Mouse (Mus musculus) heart, postnatal 10 days (tissue): ENCODE measurements at regions not wholly inside any gene's neighbourhood (a gene's known extent, or its start where the extent isn't known, plus 50 kb on each side); places are given as distances from the start of the nearest gene placed in this dataset.

ENCODE experiments used
- DNase-seq, 2 experiments: peaks; one replicate each; pipeline ENCODE4 v3.0.0; 2021
- intact Hi-C: fragments of 180-260 bp; cut with DNase I; formaldehyde crosslinking; loops from one replicate; pipeline ENCODE4 v1.15.1; 2025

DNA sequence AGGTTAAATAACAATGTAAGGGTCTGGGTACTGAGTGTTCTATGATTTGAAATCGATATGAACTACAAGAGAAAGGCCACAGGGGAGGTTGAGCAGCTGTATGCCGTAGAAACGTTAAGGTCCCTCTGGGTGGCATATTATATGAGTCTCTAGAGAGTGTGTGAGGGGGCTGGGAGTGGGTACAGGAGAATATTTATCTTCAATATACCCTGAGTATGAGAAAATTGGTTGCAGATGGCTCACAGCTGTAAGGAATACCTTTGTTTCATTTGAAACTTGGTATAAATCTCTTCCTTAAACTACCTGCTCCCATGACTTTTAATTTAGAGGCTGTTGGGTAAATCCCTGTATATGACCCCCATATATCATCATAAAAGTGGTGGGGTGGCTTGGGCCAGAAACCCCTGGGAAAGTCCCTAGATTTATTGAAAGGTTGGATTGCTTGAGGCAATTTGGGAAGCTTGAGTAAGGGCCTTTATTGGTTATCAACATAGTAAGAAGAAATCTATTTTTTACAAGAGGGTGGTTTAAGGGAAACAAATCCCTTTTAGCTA lies 128.7 kb upstream of the Prkg2 start:
- no peak for DNase-seq
- intact Hi-C loops = no loop called here

DNA sequence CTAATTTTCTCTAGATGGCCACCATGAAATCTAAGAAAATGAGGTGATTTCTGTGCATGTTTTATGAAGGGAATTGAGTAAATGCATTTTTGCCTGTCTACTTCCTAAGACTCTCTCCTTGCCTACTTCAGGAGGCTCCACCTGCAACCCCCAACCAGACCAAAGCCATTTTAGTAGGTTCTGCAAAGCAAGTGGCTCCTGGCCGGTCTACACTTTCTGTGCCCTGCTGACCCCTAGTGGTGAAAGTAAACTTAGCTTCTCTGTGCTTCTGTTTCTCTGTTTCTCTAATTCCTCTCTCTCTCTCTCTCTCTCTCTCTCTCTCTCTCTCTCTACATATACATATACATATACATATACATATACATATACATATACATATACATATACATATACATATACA lies 120.8 kb upstream of the Prkg2 start:
- DNase-seq = peak; percentile 48 to 74
- intact Hi-C loops = loop anchor here (5.0 to 10.0 kb wide), 2 partner anchors 253 to 811 kb away; no protein-coding TSS in a partner anchor

DNA sequence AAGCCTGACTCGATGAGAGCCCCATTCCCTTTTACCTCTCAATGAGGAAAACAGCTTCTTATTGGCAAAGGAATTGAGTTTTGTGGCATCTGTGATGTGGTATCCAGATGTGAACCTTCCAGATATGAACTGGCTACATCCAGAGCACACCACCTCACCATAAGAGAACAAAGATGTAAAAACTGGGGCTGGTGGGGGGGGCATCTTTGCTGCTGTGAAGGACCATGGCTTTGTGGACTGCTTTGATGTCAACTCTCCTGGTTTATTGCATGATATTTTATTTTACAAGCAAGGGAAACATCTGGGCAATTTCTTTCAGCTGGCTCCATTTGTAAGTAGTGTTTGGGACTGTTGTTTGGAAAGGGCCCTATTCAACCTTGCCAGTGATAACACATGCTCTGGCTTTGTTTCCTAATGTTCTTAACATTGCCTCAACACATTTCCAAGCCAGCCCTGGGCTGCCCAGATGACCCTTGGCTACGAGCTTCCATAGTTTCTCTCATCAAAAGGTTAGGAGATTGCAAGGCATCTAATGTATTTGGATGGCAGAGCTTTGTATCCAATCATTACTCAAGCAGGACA lies 116.2 kb upstream of the Prkg2 start:
- DNase-seq = peak; percentile 12 to 34
- intact Hi-C loops = loop anchor here (10.0 kb wide), 1 partner anchor 249 kb away; no protein-coding TSS in a partner anchor

DNA sequence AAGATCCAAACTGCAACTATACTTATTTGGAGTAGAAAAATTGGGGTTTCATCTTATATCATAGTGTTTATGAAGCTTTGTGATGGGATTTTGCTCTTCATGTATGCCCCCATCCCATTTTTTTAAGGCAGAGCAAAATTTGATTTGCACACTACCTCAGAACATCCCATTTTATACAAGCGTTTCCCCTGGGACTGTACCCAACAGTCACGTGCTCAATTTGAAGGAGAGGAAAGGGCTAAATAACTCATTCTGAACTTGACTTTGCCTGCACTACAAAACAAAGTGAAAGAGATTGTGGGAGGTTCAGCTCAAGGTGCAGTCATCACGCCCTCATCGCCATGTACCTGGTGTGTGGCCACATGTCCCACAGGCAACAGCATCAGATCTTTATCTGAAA lies 115.1 kb upstream of the Prkg2 start:
- intact Hi-C loops = loop anchor here (10.0 kb wide), 1 partner anchor 247 kb away; no protein-coding TSS in a partner anchor
- no peak for DNase-seq

DNA sequence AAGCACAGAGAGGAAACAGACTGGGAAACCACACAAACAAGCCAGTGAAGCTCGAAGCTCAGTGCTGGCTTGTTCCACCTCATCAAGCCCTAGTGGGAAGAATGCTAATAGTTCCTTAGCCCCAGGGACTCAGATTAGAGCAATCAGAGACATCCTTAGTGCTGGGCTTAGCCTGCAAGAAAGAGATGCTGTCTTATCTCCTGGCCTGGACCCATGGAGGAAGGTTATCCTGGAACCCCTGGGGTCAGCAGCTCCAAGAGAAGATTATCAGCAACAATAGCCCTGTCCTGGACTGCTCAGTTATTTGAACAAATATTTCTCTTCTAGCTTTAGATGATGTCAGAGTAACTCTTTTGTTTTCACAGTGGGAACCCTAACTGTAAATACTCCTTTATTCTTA lies 112.8 kb upstream of the Prkg2 start:
- peak; percentile 2 to 9 for DNase-seq
- intact Hi-C loops = loop anchor here (10.0 kb wide), 1 partner anchor 245 kb away; no protein-coding TSS in a partner anchor

DNA sequence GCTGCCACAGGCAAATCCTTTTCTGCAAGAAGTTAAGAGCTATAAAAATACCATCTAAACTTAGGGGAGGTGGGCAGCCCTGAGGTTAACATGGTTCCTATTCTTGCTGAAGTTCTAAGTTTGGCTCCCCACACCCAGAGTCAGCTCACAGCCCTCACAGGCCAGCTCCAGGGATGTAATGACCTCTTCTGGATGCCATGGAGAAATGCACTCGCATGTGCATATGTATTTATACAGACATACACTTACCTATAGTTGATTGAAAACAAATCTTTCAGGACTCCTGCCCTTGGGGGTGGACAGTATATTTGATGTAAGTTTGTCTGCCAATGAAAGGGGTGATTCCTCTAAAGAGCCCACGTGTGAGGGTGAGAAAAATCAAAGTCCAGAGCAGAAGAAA lies 95.5 kb upstream of the Prkg2 start:
- intact Hi-C loops = no loop called here
- no peak for DNase-seq

DNA sequence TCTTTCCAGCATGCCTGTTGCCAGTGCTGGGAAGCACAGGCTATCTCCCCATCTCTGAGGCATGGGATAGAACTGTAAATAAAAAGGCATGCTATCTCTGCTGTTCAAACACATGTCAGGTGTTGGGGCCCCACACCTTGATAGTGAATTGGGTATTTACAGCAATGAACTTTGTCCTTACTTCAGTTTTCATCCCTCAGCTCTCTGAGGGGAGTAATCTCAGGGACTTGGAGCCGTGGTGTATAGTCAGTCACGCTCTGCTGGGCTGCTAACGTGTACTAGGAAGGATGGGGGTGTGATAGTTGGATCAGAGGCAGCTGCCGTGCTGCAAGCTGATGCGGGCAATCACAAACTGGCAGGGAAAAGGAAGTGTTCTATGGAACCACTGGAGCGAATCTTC lies 91.5 kb upstream of the Prkg2 start:
- intact Hi-C loops = no loop called here
- no peak for DNase-seq

DNA sequence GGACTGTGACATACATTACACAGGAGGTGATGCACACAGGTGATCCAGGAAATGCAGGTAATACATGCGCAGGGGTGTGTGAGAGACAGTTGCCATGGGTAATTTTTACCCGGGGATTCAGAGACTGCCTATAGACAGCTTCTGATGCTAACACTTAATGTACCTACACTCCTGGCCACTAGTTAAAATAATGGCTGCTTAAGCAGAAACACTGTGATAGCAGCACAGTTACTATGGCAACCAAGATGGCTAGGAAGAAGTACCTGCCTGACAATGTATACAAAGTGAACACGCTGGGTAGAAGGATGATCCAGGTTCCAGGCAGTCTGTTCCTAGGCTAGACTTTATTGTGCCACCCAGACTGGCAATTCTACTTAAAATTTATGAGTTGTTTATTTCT lies 88.3 kb upstream of the Prkg2 start:
- no peak for DNase-seq
- intact Hi-C loops = no loop called here

DNA sequence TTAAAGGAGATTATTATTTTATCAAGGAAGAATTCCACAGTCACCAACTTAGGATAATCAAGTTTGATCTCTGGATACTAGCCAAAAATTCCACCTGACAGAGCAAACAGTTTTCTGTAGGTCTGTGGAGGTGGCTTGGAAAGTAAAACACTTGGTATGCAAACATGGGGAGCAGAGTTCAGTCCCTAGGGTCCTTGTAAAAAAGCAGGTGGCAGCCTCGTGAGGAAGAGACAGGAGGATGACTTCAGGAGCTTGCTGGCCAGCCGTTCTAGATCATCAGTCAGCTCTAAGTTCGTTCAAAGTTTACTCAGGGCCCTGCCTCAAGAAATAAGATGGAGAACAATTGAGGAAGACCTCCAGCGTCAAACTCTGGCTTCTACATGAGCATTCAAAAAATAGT lies 74.6 kb upstream of the Prkg2 start:
- no peak for DNase-seq
- intact Hi-C loops = no loop called here

DNA sequence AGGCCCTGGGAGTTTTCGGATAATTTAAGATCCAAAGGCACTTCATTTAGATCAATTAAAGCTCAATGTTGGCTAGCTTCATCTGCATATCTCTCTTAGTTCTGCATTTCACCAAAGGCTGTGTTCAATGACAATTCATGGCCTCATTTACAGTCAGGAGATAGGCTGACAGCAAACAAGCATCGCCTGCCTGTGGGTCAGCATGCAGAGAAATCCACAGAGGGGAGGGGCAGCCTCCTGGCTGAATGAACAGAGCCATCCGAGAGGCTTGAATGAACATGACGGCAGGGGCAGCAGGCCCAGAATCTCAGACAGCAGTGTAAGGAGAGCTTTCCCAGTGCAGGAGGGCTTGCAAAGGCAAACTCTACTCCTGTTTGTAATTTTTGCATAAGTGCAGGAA lies 74.1 kb upstream of the Prkg2 start:
- intact Hi-C loops = no loop called here
- DNase-seq = no peak

DNA sequence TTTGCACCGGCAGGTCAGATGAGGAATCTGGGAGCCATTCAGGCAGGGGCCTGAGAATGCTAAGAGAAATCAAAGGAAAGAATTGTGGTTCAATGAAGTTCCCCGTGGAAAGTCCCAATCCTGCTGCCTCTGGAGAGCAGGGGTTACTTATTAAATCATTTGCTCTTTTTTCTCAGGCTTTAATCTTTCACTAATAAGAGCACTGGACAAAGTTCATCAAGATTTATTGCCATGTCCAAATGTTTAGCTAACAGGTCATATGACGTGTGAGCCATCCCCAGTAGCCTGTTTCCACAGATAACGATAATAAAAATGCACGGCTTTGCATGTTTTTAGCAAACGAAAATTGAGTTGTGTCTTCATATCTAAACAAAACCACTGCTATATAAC lies 62.6 kb upstream of the Prkg2 start:
- DNase-seq = no peak
- intact Hi-C loops = no loop called here

DNA sequence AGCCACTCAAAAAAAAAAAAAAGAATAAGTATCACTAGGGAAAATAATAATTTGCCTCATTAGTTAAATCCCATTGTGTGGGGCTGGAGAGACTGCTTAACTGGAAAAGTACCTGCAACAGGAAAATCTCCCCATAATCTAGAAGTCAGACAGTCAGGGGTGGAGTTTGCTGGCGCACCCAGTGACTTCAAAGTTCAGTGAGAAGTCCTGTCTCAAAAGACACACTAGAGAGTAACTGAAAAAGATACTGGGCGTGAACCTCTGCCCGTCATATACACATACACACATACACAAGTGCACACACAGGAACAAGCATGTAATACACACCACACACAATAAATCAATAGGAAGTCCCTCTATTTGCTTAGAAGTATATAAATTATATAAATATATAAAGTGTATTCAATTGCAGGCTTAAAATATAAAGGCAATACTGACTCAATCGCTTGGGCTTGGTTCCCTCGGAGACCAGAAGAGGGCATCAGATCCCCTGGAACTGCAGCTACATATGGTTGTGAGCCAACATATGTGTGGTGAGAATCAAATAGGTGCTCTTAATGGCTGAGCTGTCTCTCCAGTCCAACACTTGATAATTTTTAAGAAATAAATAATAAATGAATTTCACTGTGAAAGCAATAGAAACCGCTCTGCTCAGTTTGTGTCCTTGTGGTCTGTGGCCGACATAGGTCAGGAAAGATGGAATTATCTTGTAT lies 62.0 kb upstream of the Prkg2 start:
- intact Hi-C loops = no loop called here
- no peak for DNase-seq
